Mouse (Mus musculus) liver, embryonic 11.5 days (tissue): ENCODE data around the gene Hdc. TPM values are rescaled to one million over a fixed set of nuclear protein-coding genes. Genes with fewer than 3 reads are reported as not detected.

Experiments
- ATAC-seq: fragments of 200-750 bp; cut with Nextera tagmentation; replicated peaks from 2 replicates; pipeline ENCODE4 v1.8.0; 2017; ENCODE audit warnings: moderate number of reproducible peaks, mild to moderate bottlenecking, moderate TSS enrichment, moderate library complexity; ENCODE audit not compliant: low FRiP score
- DNase-seq: peaks from one replicate; pipeline ENCODE4 v3.0.0-alpha.2; 2017; ENCODE audit warnings: low spot score
- H3K27ac ChIP-seq: fragments of 300-500 bp; sonication (generic); 2 replicates; pipeline ENCODE4 v1.5.1; 2014; ENCODE audit warnings: mild to moderate bottlenecking, low read depth, low read length, control low read depth
- H3K27me3 ChIP-seq: fragments of 300-500 bp; sonication (generic); replicated peaks from 2 replicates; pipeline ENCODE4 v1.6.1; 2014; ENCODE audit warnings: low read length, mixed read lengths; ENCODE audit not compliant: control insufficient read depth, insufficient read depth
- H3K36me3 ChIP-seq: fragments of 300-500 bp; sonication (generic); 2 replicates; pipeline ENCODE4 v1.6.1; 2014; ENCODE audit warnings: mild to moderate bottlenecking, low read length, moderate library complexity, mixed read lengths; ENCODE audit not compliant: control insufficient read depth, insufficient read depth
- H3K4me1 ChIP-seq: fragments of 300-500 bp; sonication (generic); replicated peaks from 2 replicates; pipeline ENCODE4 v1.6.1; 2014; ENCODE audit warnings: low read length, mixed read lengths; ENCODE audit not compliant: control insufficient read depth, insufficient read depth
- H3K4me2 ChIP-seq: fragments of 300-500 bp; sonication (generic); 2 replicates; pipeline ENCODE4 v1.6.1; 2014; ENCODE audit warnings: mild to moderate bottlenecking, control low read depth, moderate library complexity
- H3K4me3 ChIP-seq: fragments of 300-500 bp; sonication (generic); 2 replicates; pipeline ENCODE4 v1.5.1; 2014; ENCODE audit warnings: low read depth, low read length, control low read depth
- H3K9ac ChIP-seq: fragments of 300-500 bp; sonication (generic); 2 replicates; pipeline ENCODE4 v1.6.1; 2014; ENCODE audit warnings: low read depth, low read length, control low read depth
- H3K9me3 ChIP-seq: fragments of 300-500 bp; sonication (generic); 2 replicates; pipeline ENCODE4 v1.6.1; 2016; ENCODE audit warnings: low read length, inconsistent platforms, mixed read lengths; ENCODE audit not compliant: control insufficient read depth
- WGBS: fragments of 180-500 bp; shearing (Covaris S2); extraction: QIAGEN DNeasy Blood & Tissue Kit; methylation state at CpG from one replicate; pipeline ENCODE4 v1.1.7; 2014; 5-methylcytosine and 5-hydroxymethylcytosine counted together
- polyA plus RNA-seq: library from polyadenylated mRNA; unstranded; fragments of >200 nt; fragmentation: Nextera tagmentation; extraction: Ambion mirVana; gene quantifications from 2 replicates; pipeline ENCODE4 v1.2.1, GENCODE M21; 2014

Hdc gene
- polyA plus RNA-seq, 1 experiment from 2014 or later, result 7.4 TPM

DNA sequence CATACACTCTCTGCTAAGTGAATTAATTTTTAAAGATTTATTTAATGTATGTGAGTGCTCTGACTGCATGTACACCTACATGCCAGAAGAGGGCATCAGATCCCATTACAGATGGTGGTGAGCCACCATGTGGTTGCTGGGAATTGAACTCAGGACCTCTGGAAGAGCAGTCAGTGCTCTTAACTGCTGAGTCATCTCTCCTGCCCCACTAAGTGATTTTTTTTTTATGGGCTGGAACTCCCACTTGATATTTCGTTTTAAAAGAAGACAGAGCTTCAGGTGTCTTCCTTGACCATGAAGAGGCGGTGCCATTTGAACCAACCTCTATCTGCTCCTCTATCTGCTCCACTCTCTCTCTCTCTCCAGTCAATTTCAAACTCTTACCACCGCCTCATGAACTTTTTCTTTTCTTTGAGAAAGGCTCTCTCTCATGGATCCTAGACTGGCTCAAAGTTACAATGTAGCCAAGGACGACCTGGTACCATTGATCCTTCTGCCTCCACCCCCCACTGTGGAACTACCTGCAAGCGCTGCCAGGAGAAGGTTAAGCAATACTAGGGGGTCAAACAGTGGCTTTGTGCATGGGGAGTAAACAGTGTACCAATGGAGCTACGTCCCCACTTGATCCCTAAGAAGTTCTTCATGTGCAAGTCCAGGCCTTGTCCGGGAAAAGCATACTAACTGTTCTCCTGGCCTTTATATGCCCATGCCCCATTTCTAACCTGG lies 22.6 kb downstream of the Hdc start:
- 88% methylated on average over 7 of the region's 7 CpGs for WGBS

DNA sequence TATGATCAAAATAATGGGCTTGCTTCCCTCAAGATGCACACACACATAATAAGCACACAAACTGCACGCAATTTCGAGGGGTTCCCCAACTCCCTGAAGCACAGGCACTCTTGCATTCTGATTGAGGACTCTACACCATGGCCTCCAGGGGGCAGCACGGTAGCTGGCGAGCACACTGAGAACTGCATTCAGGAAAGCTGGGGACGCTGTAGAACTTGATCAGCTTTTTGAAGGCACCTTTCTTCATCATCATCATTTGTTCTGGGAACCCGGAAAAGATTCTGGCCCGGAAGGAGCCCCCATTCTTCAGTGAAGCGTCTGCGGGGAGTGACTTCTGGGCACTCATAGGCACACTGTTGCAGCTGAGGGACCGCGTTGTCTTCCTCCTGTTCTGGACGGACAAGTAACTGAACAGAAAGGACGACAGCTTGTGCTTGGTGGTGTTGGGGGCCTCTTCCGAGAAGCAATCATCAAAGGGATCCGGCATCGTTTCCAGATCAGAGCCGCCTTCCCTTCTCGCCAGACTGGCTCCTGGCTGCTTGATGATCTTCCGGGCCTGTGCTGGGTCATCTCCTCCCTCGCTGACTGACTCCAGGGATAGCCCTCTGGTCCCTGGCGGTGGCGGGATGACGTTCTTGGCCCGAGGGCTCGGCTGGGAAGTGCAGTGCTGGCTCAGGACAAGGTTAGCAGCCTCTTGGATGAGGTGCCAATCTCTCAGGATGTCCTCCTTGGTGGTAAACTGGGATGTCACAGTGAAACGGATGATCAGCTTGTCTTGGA lies 25.1 kb downstream of the Hdc start:
- Histone ChIP-seq H3K36me3 (no peaks in the 10 kb centered on the region), H3K4me2 (peak overlapping the region; percentile 70), H3K9ac (peak overlapping the region; percentile 34), H3K27me3 (no peaks in the 10 kb centered on the region), H3K27ac (no peak overlapping the region), H3K4me3 (peak overlapping the region; percentile 36), H3K4me1 (peaks cover 3% of the 10 kb centered on the region; the same call in 1 of the 2 replicates), H3K9me3 (no peaks in the 10 kb centered on the region)
- ATAC-seq (peak; percentile 66), DNase-seq (peak; percentile 66)
- WGBS, result 25% methylated on average over 26 of the region's 26 CpGs

More for the DNA sequence above, 22.6 kb downstream of the Hdc start:
- Histone ChIP-seq H3K4me2 (no peak overlapping the region), H3K4me3 (no peak overlapping the region), H3K36me3 (no peaks in the 10 kb centered on the region), H3K27me3 (peaks cover 2% of the 10 kb centered on the region; the same call in 1 of the 2 replicates), H3K9ac (no peak overlapping the region), H3K27ac (no peak overlapping the region), H3K9me3 (no peaks in the 10 kb centered on the region), H3K4me1 (peaks cover 3% of the 10 kb centered on the region; the same call in 1 of the 2 replicates)
- DNase-seq, result no peak
- no peak for ATAC-seq

DNA sequence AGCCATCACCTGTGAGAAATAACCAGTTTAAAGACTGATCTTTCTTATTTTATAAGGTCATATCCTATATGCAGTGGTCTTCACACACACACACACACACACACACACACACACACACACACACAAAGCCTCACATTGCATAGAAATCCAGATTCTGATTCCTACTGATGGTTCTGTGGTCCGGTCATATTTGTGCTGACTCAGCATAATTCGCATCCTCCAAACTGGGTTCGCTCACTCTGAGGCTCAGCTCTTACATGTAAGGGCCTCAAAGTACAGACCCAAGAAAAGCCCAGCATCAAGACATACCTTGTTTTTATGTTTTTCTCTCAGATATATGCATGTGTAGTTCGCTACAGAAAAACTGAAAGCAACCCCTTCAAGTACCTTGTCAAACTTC lies 27.8 kb downstream of the Hdc start:
- no peak overlapping the region for H3K4me3 ChIP-seq
- no peak for ATAC-seq
- no peak overlapping the region for H3K27ac ChIP-seq
- H3K36me3 ChIP-seq, result no peaks in the 10 kb centered on the region
- no peaks in the 10 kb centered on the region for H3K9me3 ChIP-seq
- no peaks in the 10 kb centered on the region; the same call in 1 of the 2 replicates for H3K4me1 ChIP-seq
- no peak for DNase-seq
- H3K4me2 ChIP-seq, result no peak overlapping the region
- no peaks in the 10 kb centered on the region for H3K27me3 ChIP-seq
- H3K9ac ChIP-seq, result no peak overlapping the region
- 75% methylated on average over 4 of the region's 4 CpGs for WGBS

DNA sequence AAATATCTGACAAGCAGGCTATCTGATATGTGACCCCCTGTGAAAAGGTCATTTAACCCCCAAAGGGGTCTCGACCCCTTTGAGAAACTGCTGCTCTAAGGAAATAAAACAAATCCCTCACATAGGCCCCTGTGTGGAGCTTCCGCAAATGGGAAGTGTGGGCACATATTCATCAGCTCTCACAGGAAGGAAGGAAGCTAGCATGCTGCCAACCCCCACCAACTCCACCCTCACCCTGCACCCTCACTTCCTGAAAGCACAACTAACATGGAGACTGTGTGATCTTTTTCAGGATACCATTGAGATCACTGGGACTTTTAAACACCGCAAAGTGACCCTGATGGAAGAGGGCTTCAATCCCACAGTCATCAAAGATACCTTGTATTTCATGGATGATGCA lies 31.6 kb downstream of the Hdc start:
- 75% methylated on average over 3 of the region's 3 CpGs for WGBS
- no peak for DNase-seq

DNA sequence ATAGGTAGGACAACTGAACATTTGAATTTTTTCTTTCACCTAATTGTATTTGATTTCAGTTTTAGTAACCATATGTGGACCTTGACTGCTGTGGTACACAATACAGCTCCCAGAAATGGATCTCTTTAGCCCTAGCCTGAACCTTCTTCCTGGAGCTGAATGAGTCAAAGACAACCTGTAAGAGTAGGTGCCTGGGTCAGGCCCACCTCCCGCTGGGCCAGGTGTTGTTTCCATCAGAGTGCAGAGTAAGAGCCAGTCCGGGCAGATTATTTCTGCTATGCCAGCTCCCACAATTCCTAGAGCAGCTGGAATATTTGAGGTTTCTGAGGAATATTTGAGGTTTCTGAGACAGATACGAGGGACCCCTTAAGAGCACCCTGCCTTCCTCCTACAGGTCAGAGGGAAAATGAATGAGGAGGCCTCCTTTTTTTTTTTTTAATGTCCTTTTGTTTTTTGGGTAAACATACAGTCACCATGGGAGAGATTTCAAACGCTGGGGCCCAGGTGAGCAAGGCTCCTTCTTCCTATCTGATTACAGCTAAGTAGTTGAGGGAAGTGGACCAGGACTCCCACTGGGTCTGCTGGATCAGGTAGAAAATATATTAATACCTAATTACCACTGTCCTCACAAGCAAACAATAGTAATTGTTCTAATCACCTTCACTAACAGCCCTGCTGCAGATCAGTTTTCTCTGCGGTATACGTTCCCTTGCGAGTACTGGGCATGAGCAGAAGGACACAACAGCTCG lies 34.3 kb downstream of the Hdc start:
- no peak overlapping the region for H3K4me3 ChIP-seq
- no peaks in the 10 kb centered on the region for H3K4me1 ChIP-seq
- no peaks in the 10 kb centered on the region for H3K9me3 ChIP-seq
- no peaks in the 10 kb centered on the region for H3K36me3 ChIP-seq
- no peaks in the 10 kb centered on the region for H3K27me3 ChIP-seq
- H3K9ac ChIP-seq, result no peak overlapping the region
- no peak for ATAC-seq
- H3K4me2 ChIP-seq, result no peak overlapping the region
- no peak overlapping the region for H3K27ac ChIP-seq
- 79% methylated on average over 8 of the region's 8 CpGs for WGBS
- no peak for DNase-seq

More for the DNA sequence above, 31.6 kb downstream of the Hdc start:
- no peak for ATAC-seq
- H3K36me3 ChIP-seq, result no peaks in the 10 kb centered on the region
- no peak overlapping the region for H3K4me2 ChIP-seq
- H3K27ac ChIP-seq, result no peak overlapping the region
- no peak overlapping the region for H3K4me3 ChIP-seq
- no peaks in the 10 kb centered on the region for H3K9me3 ChIP-seq
- no peak overlapping the region for H3K9ac ChIP-seq
- no peaks in the 10 kb centered on the region for H3K4me1 ChIP-seq
- no peaks in the 10 kb centered on the region for H3K27me3 ChIP-seq

DNA sequence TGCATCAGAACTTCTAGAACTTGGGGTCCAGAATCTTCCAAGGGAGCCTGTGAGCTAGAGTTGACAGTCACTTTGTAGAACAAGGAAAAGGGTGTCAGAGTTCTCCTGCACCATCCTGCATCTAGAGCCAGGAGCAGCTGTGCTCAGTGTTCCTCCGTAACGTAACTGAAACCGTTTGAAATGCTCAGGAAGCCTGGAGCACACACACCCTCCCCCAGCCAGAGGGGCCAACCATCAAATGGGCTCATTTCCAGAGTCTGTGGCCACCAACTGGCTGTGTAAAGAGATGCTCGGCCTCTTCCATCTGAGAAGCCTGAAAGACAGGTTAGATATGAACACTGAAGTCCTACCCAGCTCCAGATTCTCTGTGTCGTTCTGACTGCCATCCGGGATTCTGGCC lies 35.1 kb downstream of the Hdc start:
- no peak overlapping the region for H3K27ac ChIP-seq
- 66% methylated on average over 6 of the region's 6 CpGs for WGBS
- H3K4me1 ChIP-seq, result no peaks in the 10 kb centered on the region
- H3K36me3 ChIP-seq, result no peaks in the 10 kb centered on the region
- no peak overlapping the region for H3K4me3 ChIP-seq
- no peak overlapping the region for H3K9ac ChIP-seq
- no peak for ATAC-seq
- no peak overlapping the region for H3K4me2 ChIP-seq
- no peaks in the 10 kb centered on the region for H3K9me3 ChIP-seq
- H3K27me3 ChIP-seq, result no peaks in the 10 kb centered on the region
- DNase-seq, result no peak

DNA sequence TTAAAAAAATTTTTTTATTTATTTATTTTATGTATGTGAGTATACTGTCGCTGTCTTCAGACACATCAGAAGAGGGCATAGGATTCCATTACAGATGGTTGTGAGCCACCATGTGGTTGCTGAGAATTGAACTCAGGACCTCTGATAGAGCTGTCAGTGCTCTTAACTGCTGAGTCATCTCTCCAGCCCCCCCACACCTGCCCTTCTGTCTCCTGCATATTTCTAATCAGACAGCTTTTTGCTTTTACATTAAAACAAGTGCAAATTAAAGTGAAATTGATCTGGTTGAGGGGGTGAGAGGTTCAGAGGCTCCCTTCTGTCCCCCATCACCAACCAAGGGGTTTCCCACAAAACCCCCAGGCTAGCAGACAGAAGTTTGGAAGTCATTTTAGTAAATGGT lies 39.8 kb downstream of the Hdc start:
- WGBS, result 84% methylated on average over 1 of the region's 1 CpGs
- ATAC-seq (no peak), DNase-seq (no peak)

DNA sequence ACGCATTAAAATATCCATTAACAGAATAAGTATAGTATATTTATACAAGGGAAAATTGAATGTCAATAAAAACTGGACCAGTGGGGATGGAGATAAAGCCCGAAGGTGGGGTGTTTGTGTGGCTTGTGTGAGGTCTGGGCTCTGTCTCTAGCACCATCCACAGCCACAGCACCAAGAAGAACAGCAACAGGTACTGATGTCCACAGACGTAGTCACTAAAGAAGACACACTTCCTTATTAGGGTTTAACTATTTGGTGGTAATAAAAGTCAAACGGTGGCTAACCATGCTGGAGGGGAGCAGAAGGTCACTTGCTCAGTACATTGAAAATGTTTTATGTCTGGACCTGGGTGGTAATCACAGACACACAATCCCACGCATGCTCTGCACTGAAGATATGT lies 41.7 kb downstream of the Hdc start:
- Histone ChIP-seq H3K9ac (no peak overlapping the region), H3K4me3 (no peak overlapping the region), H3K4me1 (no peaks in the 10 kb centered on the region), H3K4me2 (no peak overlapping the region), H3K27me3 (no peaks in the 10 kb centered on the region), H3K36me3 (no peaks in the 10 kb centered on the region; the same call in 1 of the 2 replicates), H3K9me3 (no peaks in the 10 kb centered on the region), H3K27ac (no peak overlapping the region)
- WGBS, result 80% methylated on average over 5 of the region's 5 CpGs
- DNase-seq (no peak), ATAC-seq (no peak)

More for the DNA sequence above, 39.8 kb downstream of the Hdc start:
- Histone ChIP-seq H3K27ac (no peak overlapping the region), H3K36me3 (no peaks in the 10 kb centered on the region), H3K4me1 (no peaks in the 10 kb centered on the region), H3K27me3 (no peaks in the 10 kb centered on the region), H3K9ac (no peak overlapping the region), H3K9me3 (no peaks in the 10 kb centered on the region), H3K4me2 (no peak overlapping the region), H3K4me3 (no peak overlapping the region)
